Mouse (Mus musculus): ENCODE measurements at regions not wholly inside any gene's neighbourhood (a gene's known extent, or its start where the extent isn't known, plus 50 kb on each side); places are given as distances from the start of the nearest gene placed in this dataset.

GRCm38 (mm10) chr2:166226331-166226730 is 70.9 kb upstream of the Sulf2 start:
- TF ChIP-seq CTCF (IDR thresholded peaks at IDR 0.05; ENCODE audit: borderline replicate concordance, insufficient read depth, low read depth, low read length) (no peak), POLR2A (IDR thresholded peaks at IDR 0.05; ENCODE audit: borderline replicate concordance, insufficient read depth, low read length) (no peak)
